Mouse (Mus musculus) lung, embryonic 15.5 days (tissue): ENCODE measurements around the gene Bsg. TPM values are rescaled to one million over a fixed set of nuclear protein-coding genes. Genes with fewer than 3 reads are reported as not detected.

Source experiments
- ATAC-seq: fragments of 200-750 bp; cut with Nextera tagmentation; 2 replicates; pipeline ENCODE4 v1.8.0; 2017; ENCODE audit warnings: moderate number of reproducible peaks, borderline replicate concordance; ENCODE audit not compliant: low FRiP score, low TSS enrichment; ENCODE audit errors: extremely low read depth
- H3K27ac ChIP-seq: fragments of 300-500 bp; sonication (generic); 2 replicates; pipeline ENCODE4 v1.5.1; 2015; ENCODE audit warnings: moderate library complexity, mild to moderate bottlenecking, inconsistent platforms
- H3K27me3 ChIP-seq: fragments of 300-500 bp; sonication (generic); 2 replicates; pipeline ENCODE4 v1.6.1; 2015; ENCODE audit warnings: inconsistent platforms
- H3K36me3 ChIP-seq: fragments of 300-500 bp; sonication (generic); 2 replicates; pipeline ENCODE4 v1.6.1; 2015; ENCODE audit warnings: inconsistent platforms
- H3K4me1 ChIP-seq: fragments of 300-500 bp; sonication (generic); 2 replicates; pipeline ENCODE4 v1.6.1; 2015; ENCODE audit warnings: inconsistent platforms
- H3K4me2 ChIP-seq: fragments of 300-500 bp; sonication (generic); 2 replicates; pipeline ENCODE4 v1.6.1; 2015; ENCODE audit warnings: inconsistent platforms, mild to moderate bottlenecking, moderate library complexity
- H3K4me3 ChIP-seq: fragments of 300-500 bp; sonication (generic); 2 replicates; pipeline ENCODE4 v1.5.1; 2015; ENCODE audit warnings: mild to moderate bottlenecking, inconsistent platforms
- H3K9ac ChIP-seq: fragments of 300-500 bp; sonication (generic); 2 replicates; pipeline ENCODE4 v1.6.1; 2015; ENCODE audit warnings: inconsistent platforms
- H3K9me3 ChIP-seq: fragments of 300-500 bp; sonication (generic); 2 replicates; pipeline ENCODE4 v1.6.1; 2016; ENCODE audit warnings: inconsistent platforms
- WGBS: fragments of 180-500 bp; shearing (Covaris S2); methylation state at CpG from one replicate; pipeline ENCODE4 v1.1.7; 2015; 5-methylcytosine and 5-hydroxymethylcytosine counted together
- polyA plus RNA-seq: library from polyadenylated mRNA; unstranded; fragments of >200 nt; fragmentation: Nextera tagmentation; extraction: Ambion mirVana; gene quantifications from 2 replicates; pipeline ENCODE4 v1.2.1, GENCODE M21; 2015

Bsg gene
- polyA plus RNA-seq, 1 experiment from 2014 or later, result 1,152 TPM

GRCm38 (mm10) chr10:79683726-79684640, 20.3 kb upstream of the Bsg start:
- H3K4me1 ChIP-seq, result peaks cover 25% of the 10 kb centered on the region
- H3K4me2 ChIP-seq, result peak overlapping the region; percentile 91
- H3K36me3 ChIP-seq, result peaks cover 50% of the 10 kb centered on the region
- H3K27me3 ChIP-seq, result no peaks in the 10 kb centered on the region
- H3K4me3 ChIP-seq, result peak overlapping the region; percentile 69
- no peaks in the 10 kb centered on the region for H3K9me3 ChIP-seq
- ATAC-seq, result no peak
- peak overlapping the region; percentile 86 for H3K9ac ChIP-seq
- 74% methylated on average over 6 of the region's 6 CpGs for WGBS
- H3K27ac ChIP-seq, result no peak overlapping the region

- Histone ChIP-seq H3K9ac (no peak overlapping the region; the same call in 1 of the 2 replicates), H3K4me3 (no peak overlapping the region), H3K27me3 (no peaks in the 10 kb centered on the region), H3K36me3 (peaks cover 54% of the 10 kb centered on the region), H3K4me1 (peaks cover 25% of the 10 kb centered on the region), H3K27ac (no peak overlapping the region), H3K4me2 (no peak overlapping the region), H3K9me3 (no peaks in the 10 kb centered on the region)
- 92% methylated on average over 25 of the region's 25 CpGs for WGBS
- ATAC-seq, result no peak
These were observed 19.3 kb upstream of the Bsg start for GRCm38 (mm10) chr10:79684770-79685600.

- Histone ChIP-seq H3K4me3 (no peak overlapping the region), H3K27me3 (no peaks in the 10 kb centered on the region), H3K4me2 (no peak overlapping the region), H3K9ac (no peak overlapping the region), H3K4me1 (peaks cover 18% of the 10 kb centered on the region), H3K9me3 (no peaks in the 10 kb centered on the region), H3K27ac (no peak overlapping the region), H3K36me3 (peaks cover 54% of the 10 kb centered on the region)
- WGBS, result 92% methylated on average over 2 of the region's 2 CpGs
- ATAC-seq, result no peak
These were observed 18.1 kb upstream of the Bsg start for GRCm38 (mm10) chr10:79686219-79686618.

GRCm38 (mm10) chr10:79686691-79687090, 17.6 kb upstream of the Bsg start:
- Histone ChIP-seq H3K9me3 (no peaks in the 10 kb centered on the region), H3K27me3 (no peaks in the 10 kb centered on the region), H3K9ac (no peak overlapping the region), H3K27ac (no peak overlapping the region), H3K4me1 (peaks cover 16% of the 10 kb centered on the region), H3K4me3 (no peak overlapping the region), H3K4me2 (no peak overlapping the region), H3K36me3 (peaks cover 54% of the 10 kb centered on the region)
- no peak for ATAC-seq
- 88% methylated on average over 1 of the region's 1 CpGs for WGBS

GRCm38 (mm10) chr10:79687513-79687912, 16.8 kb upstream of the Bsg start:
- H3K36me3 ChIP-seq, result peaks cover 54% of the 10 kb centered on the region
- no peak overlapping the region for H3K4me2 ChIP-seq
- WGBS, result 98% methylated on average over 6 of the region's 6 CpGs
- H3K4me3 ChIP-seq, result no peak overlapping the region
- H3K27me3 ChIP-seq, result no peaks in the 10 kb centered on the region
- H3K9ac ChIP-seq, result no peak overlapping the region
- peaks cover 16% of the 10 kb centered on the region for H3K4me1 ChIP-seq
- no peaks in the 10 kb centered on the region for H3K9me3 ChIP-seq
- no peak for ATAC-seq
- no peak overlapping the region for H3K27ac ChIP-seq

GRCm38 (mm10) chr10:79688720-79689119, 15.6 kb upstream of the Bsg start, which contains the start of gene Gzmm:
Gene Gzmm, plus strand, starts transcription at chr10:79689020.
- Histone ChIP-seq H3K27ac (no peak within 1 kb of the TSS), H3K4me3 (no peak within 1 kb of the TSS), H3K4me1 (peaks cover 7% of the 10 kb centered on the region), H3K9me3 (no peaks in the 10 kb centered on the region), H3K9ac (no peak within 1 kb of the TSS), H3K27me3 (no peaks in the 10 kb centered on the region), H3K36me3 (peaks cover 54% of the 10 kb centered on the region), H3K4me2 (no peak within 1 kb of the TSS)
- WGBS, result 82% methylated on average over 4 of the region's 4 CpGs
- no peak for ATAC-seq

GRCm38 (mm10) chr10:79689178-79689577, 15.1 kb upstream of the Bsg start:
- H3K9ac ChIP-seq, result no peak overlapping the region
- H3K27ac ChIP-seq, result no peak overlapping the region
- H3K4me2 ChIP-seq, result no peak overlapping the region
- 84% methylated on average over 3 of the region's 3 CpGs for WGBS
- peaks cover 2% of the 10 kb centered on the region; the same call in 1 of the 2 replicates for H3K4me1 ChIP-seq
- no peak overlapping the region for H3K4me3 ChIP-seq
- no peak for ATAC-seq
- H3K36me3 ChIP-seq, result peaks cover 52% of the 10 kb centered on the region
- no peaks in the 10 kb centered on the region for H3K27me3 ChIP-seq
- H3K9me3 ChIP-seq, result no peaks in the 10 kb centered on the region

- ATAC-seq, result no peak
- Histone ChIP-seq H3K4me3 (no peak overlapping the region), H3K4me2 (no peak overlapping the region), H3K9ac (no peak overlapping the region), H3K27me3 (no peaks in the 10 kb centered on the region), H3K9me3 (no peaks in the 10 kb centered on the region), H3K4me1 (peaks cover 18% of the 10 kb centered on the region), H3K27ac (no peak overlapping the region), H3K36me3 (peaks cover 23% of the 10 kb centered on the region)
- 93% methylated on average over 2 of the region's 2 CpGs for WGBS
These were observed 12.2 kb upstream of the Bsg start for GRCm38 (mm10) chr10:79691986-79692548.

GRCm38 (mm10) chr10:79693580-79694378, 10.5 kb upstream of the Bsg start:
- 63% methylated on average over 12 of the region's 12 CpGs for WGBS
- H3K27ac ChIP-seq, result no peak overlapping the region
- H3K9ac ChIP-seq, result no peak overlapping the region
- H3K36me3 ChIP-seq, result peaks cover 6% of the 10 kb centered on the region
- H3K4me1 ChIP-seq, result peaks cover 33% of the 10 kb centered on the region
- no peak for ATAC-seq
- no peak overlapping the region for H3K4me2 ChIP-seq
- H3K9me3 ChIP-seq, result no peaks in the 10 kb centered on the region
- no peaks in the 10 kb centered on the region for H3K27me3 ChIP-seq
- H3K4me3 ChIP-seq, result no peak overlapping the region

GRCm38 (mm10) chr10:79694379-79694655, 10.0 kb upstream of the Bsg start:
- Histone ChIP-seq H3K36me3 (peaks cover under 1% of the 10 kb centered on the region; the same call in 1 of the 2 replicates), H3K4me1 (peaks cover 33% of the 10 kb centered on the region), H3K9ac (no peak overlapping the region), H3K9me3 (no peaks in the 10 kb centered on the region), H3K27ac (no peak overlapping the region), H3K4me3 (no peak overlapping the region), H3K27me3 (no peaks in the 10 kb centered on the region), H3K4me2 (no peak overlapping the region)
- ATAC-seq, result no peak
- WGBS, result 72% methylated on average over 6 of the region's 6 CpGs
